Mouse (Mus musculus) hindbrain, embryonic 15.5 days (tissue): Measurements from ENCODE around the gene Gm42715. TPM values are rescaled to one million over a fixed set of nuclear protein-coding genes. Genes with fewer than 3 reads are reported as not detected.

Source experiments
- ATAC-seq: fragments of 200-750 bp; cut with Nextera tagmentation; 2 replicates; pipeline ENCODE4 v1.8.0; 2017; ENCODE audit warnings: low read depth, moderate number of reproducible peaks, moderate TSS enrichment; ENCODE audit not compliant: low FRiP score
- H3K27ac ChIP-seq: fragments of 300-500 bp; sonication (generic); replicated peaks from 2 replicates; pipeline ENCODE4 v1.5.1; 2015; ENCODE audit warnings: mild to moderate bottlenecking, inconsistent platforms
- H3K27me3 ChIP-seq: fragments of 300-500 bp; sonication (generic); 2 replicates; pipeline ENCODE4 v1.6.1; 2015; ENCODE audit warnings: control low read depth, inconsistent platforms
- H3K36me3 ChIP-seq: fragments of 300-500 bp; sonication (generic); 2 replicates; pipeline ENCODE4 v1.6.1; 2015; ENCODE audit warnings: control low read depth, inconsistent platforms
- H3K4me1 ChIP-seq: fragments of 300-500 bp; sonication (generic); replicated peaks from 2 replicates; pipeline ENCODE4 v1.6.1; 2015; ENCODE audit warnings: control low read depth, inconsistent platforms
- H3K4me2 ChIP-seq: fragments of 300-500 bp; sonication (generic); 2 replicates; pipeline ENCODE4 v1.6.1; 2015; ENCODE audit warnings: moderate library complexity, mild to moderate bottlenecking, inconsistent platforms
- H3K4me3 ChIP-seq: fragments of 300-500 bp; sonication (generic); 2 replicates; pipeline ENCODE4 v1.5.1; 2015; ENCODE audit warnings: mild to moderate bottlenecking, inconsistent platforms
- H3K9ac ChIP-seq: fragments of 300-500 bp; sonication (generic); 2 replicates; pipeline ENCODE4 v1.6.1; 2015; ENCODE audit warnings: inconsistent platforms
- H3K9me3 ChIP-seq: fragments of 300-500 bp; sonication (generic); 2 replicates; pipeline ENCODE4 v1.6.1; 2016; ENCODE audit warnings: control low read depth, inconsistent platforms
- WGBS: fragments of 180-500 bp; shearing (Covaris S2); methylation state at CpG from one replicate; pipeline ENCODE4 v1.1.7; 2015; 5-methylcytosine and 5-hydroxymethylcytosine counted together
- polyA plus RNA-seq: library from polyadenylated mRNA; unstranded; fragments of >200 nt; fragmentation: Nextera tagmentation; extraction: Ambion mirVana; gene quantifications from 2 replicates; pipeline ENCODE4 v1.2.1, GENCODE M21; 2015

The Gm42715 gene
- polyA plus RNA-seq, 1 experiment from 2014 or later = 15.6 TPM

- H3K9ac ChIP-seq = no peak overlapping the region
- H3K4me2 ChIP-seq = no peak overlapping the region
- WGBS = 92% methylated on average over 11 of the region's 11 CpGs
- peaks cover 73% of the 10 kb centered on the region for H3K36me3 ChIP-seq
- no peak overlapping the region for H3K27ac ChIP-seq
- H3K4me3 ChIP-seq = no peak overlapping the region
- no peak for ATAC-seq
- H3K9me3 ChIP-seq = no peaks in the 10 kb centered on the region
- no peaks in the 10 kb centered on the region for H3K4me1 ChIP-seq
- no peaks in the 10 kb centered on the region for H3K27me3 ChIP-seq
Measured at GRCm38 (mm10) chr7:127560580-127560979, 41.2 kb downstream of the Gm42715 start.

- no peak within 1 kb of the TSS for H3K4me2 ChIP-seq
- no peak for ATAC-seq
- no peak within 1 kb of the TSS for H3K4me3 ChIP-seq
Measured at GRCm38 (mm10) chr7:127561340-127561858, 42.0 kb downstream of the Gm42715 start, which contains the start of gene Tmem265. Gene Tmem265 (plus strand): TSS chr7:127561390.

GRCm38 (mm10) chr7:127564381-127565150 lies 45.2 kb downstream of the Gm42715 start:
- 0 out of 2 replicates have a peak overlapping the region, but pooled peaks have one; percentile 42 for H3K27ac ChIP-seq
- H3K4me1 ChIP-seq = no peaks in the 10 kb centered on the region
- 62% methylated on average over 6 of the region's 6 CpGs for WGBS
- no peaks in the 10 kb centered on the region for H3K27me3 ChIP-seq
- no peak overlapping the region for H3K4me2 ChIP-seq
- no peak overlapping the region for H3K4me3 ChIP-seq
- H3K9me3 ChIP-seq = no peaks in the 10 kb centered on the region
- peaks cover 63% of the 10 kb centered on the region for H3K36me3 ChIP-seq
- no peak for ATAC-seq
- H3K9ac ChIP-seq = no peak overlapping the region

More at GRCm38 (mm10) chr7:127561340-127561858, 42.0 kb downstream of the Gm42715 start, which contains the start of gene Tmem265:
- Histone ChIP-seq H3K36me3 (peaks cover 71% of the 10 kb centered on the region), H3K27ac (no peak within 1 kb of the TSS), H3K9ac (no peak within 1 kb of the TSS), H3K4me1 (no peaks in the 10 kb centered on the region), H3K27me3 (no peaks in the 10 kb centered on the region), H3K9me3 (no peaks in the 10 kb centered on the region)
- 90% methylated on average over 5 of the region's 5 CpGs for WGBS

- H3K4me3 ChIP-seq = peak within 1 kb of the TSS; percentile 92
- peaks cover 14% of the 10 kb centered on the region; the same call in 1 of the 2 replicates for H3K36me3 ChIP-seq
- ATAC-seq = peak; percentile 99
- peak within 1 kb of the TSS; percentile 90 for H3K9ac ChIP-seq
- peak within 1 kb of the TSS; percentile 79 for H3K27ac ChIP-seq
- H3K27me3 ChIP-seq = no peaks in the 10 kb centered on the region
- H3K9me3 ChIP-seq = no peaks in the 10 kb centered on the region
- H3K4me1 ChIP-seq = peaks cover 27% of the 10 kb centered on the region
- WGBS = 0% methylated on average over 17 of the region's 17 CpGs
- H3K4me2 ChIP-seq = peak within 1 kb of the TSS; percentile 97
Measured at GRCm38 (mm10) chr7:127572895-127573471, 53.6 kb downstream of the Gm42715 start, which contains the start of gene Phkg2. Gene Phkg2 (plus strand): TSS chr7:127573340.

- H3K4me3 ChIP-seq = peak overlapping the region; percentile 92
- peak overlapping the region; percentile 79 for H3K27ac ChIP-seq
- peaks cover 27% of the 10 kb centered on the region for H3K4me1 ChIP-seq
- H3K9ac ChIP-seq = peak overlapping the region; percentile 90
- peak overlapping the region; percentile 97 for H3K4me2 ChIP-seq
- peak; percentile 4; the same call in 1 of the 2 replicates for ATAC-seq
- no peaks in the 10 kb centered on the region for H3K9me3 ChIP-seq
- H3K36me3 ChIP-seq = peaks cover 17% of the 10 kb centered on the region; the same call in 1 of the 2 replicates
- WGBS = 1% methylated on average over 28 of the region's 28 CpGs
- H3K27me3 ChIP-seq = no peaks in the 10 kb centered on the region
Measured at GRCm38 (mm10) chr7:127573503-127574008, 54.2 kb downstream of the Gm42715 start.

- H3K27ac ChIP-seq = peak overlapping the region; percentile 79
- no peaks in the 10 kb centered on the region for H3K27me3 ChIP-seq
- 23% methylated on average over 7 of the region's 7 CpGs for WGBS
Measured at GRCm38 (mm10) chr7:127574115-127574514, 54.7 kb downstream of the Gm42715 start.

GRCm38 (mm10) chr7:127583260-127583659 lies 63.9 kb downstream of the Gm42715 start:
- no peaks in the 10 kb centered on the region for H3K27me3 ChIP-seq
- H3K9ac ChIP-seq = no peak overlapping the region
- H3K27ac ChIP-seq = no peak overlapping the region
- H3K4me3 ChIP-seq = no peak overlapping the region
- 95% methylated on average over 6 of the region's 6 CpGs for WGBS
- no peaks in the 10 kb centered on the region for H3K9me3 ChIP-seq
- peaks cover 50% of the 10 kb centered on the region for H3K36me3 ChIP-seq
- no peak overlapping the region for H3K4me2 ChIP-seq
- no peak for ATAC-seq
- peaks cover 10% of the 10 kb centered on the region for H3K4me1 ChIP-seq

More at GRCm38 (mm10) chr7:127574115-127574514, 54.7 kb downstream of the Gm42715 start:
- Histone ChIP-seq H3K9ac (peak overlapping the region; percentile 90), H3K4me2 (peak overlapping the region; percentile 97), H3K4me3 (peak overlapping the region; percentile 92), H3K9me3 (no peaks in the 10 kb centered on the region), H3K36me3 (peaks cover 12% of the 10 kb centered on the region; the same call in 1 of the 2 replicates), H3K4me1 (peaks cover 27% of the 10 kb centered on the region)
- ATAC-seq = no peak

- Histone ChIP-seq H3K27me3 (no peaks in the 10 kb centered on the region), H3K4me1 (peaks cover 20% of the 10 kb centered on the region), H3K36me3 (peaks cover 39% of the 10 kb centered on the region), H3K4me3 (no peak overlapping the region), H3K4me2 (no peak overlapping the region), H3K9ac (no peak overlapping the region), H3K9me3 (no peaks in the 10 kb centered on the region), H3K27ac (no peak overlapping the region)
- 86% methylated on average over 7 of the region's 7 CpGs for WGBS
- ATAC-seq = no peak
Measured at GRCm38 (mm10) chr7:127585031-127585430, 65.6 kb downstream of the Gm42715 start.

- H3K27me3 ChIP-seq = no peaks in the 10 kb centered on the region
- H3K27ac ChIP-seq = no peak overlapping the region
- no peak overlapping the region for H3K4me3 ChIP-seq
- no peak overlapping the region for H3K4me2 ChIP-seq
- no peak overlapping the region for H3K9ac ChIP-seq
- no peaks in the 10 kb centered on the region for H3K9me3 ChIP-seq
- 93% methylated on average over 6 of the region's 6 CpGs for WGBS
- peaks cover 38% of the 10 kb centered on the region for H3K36me3 ChIP-seq
- H3K4me1 ChIP-seq = peaks cover 20% of the 10 kb centered on the region
- ATAC-seq = no peak
Measured at GRCm38 (mm10) chr7:127586149-127586548, 66.8 kb downstream of the Gm42715 start.

- Histone ChIP-seq H3K4me3 (peak overlapping the region; percentile 84), H3K9me3 (no peaks in the 10 kb centered on the region), H3K4me2 (peak overlapping the region; percentile 94), H3K27me3 (no peaks in the 10 kb centered on the region), H3K9ac (peak overlapping the region; percentile 46; the same call in 1 of the 2 replicates), H3K27ac (0 out of 2 replicates have a peak overlapping the region, but pooled peaks have one; percentile 81), H3K4me1 (peaks cover 20% of the 10 kb centered on the region), H3K36me3 (peaks cover 39% of the 10 kb centered on the region)
- ATAC-seq = no peak
- 69% methylated on average over 5 of the region's 5 CpGs for WGBS
Measured at GRCm38 (mm10) chr7:127587196-127587595, 67.8 kb downstream of the Gm42715 start.

- H3K27me3 ChIP-seq = no peaks in the 10 kb centered on the region
- peaks cover 39% of the 10 kb centered on the region for H3K36me3 ChIP-seq
- no peaks in the 10 kb centered on the region for H3K9me3 ChIP-seq
- peak; percentile 97 for ATAC-seq
- peak within 1 kb of the TSS; percentile 84 for H3K4me3 ChIP-seq
- under 1% methylated on average over 50 of the region's 50 CpGs for WGBS
- H3K9ac ChIP-seq = peak within 1 kb of the TSS; percentile 81
- peaks cover 20% of the 10 kb centered on the region for H3K4me1 ChIP-seq
- H3K4me2 ChIP-seq = peak within 1 kb of the TSS; percentile 94
- peak within 1 kb of the TSS; percentile 81 for H3K27ac ChIP-seq
Measured at GRCm38 (mm10) chr7:127588011-127588871, 68.9 kb downstream of the Gm42715 start, which contains the start of the genes Ccdc189 and Rnf40. Gene Ccdc189 (minus strand): TSS chr7:127588595. Gene Rnf40 (plus strand): TSS chr7:127588767.
